Mouse (Mus musculus) ES-E14 (cell line): Measurements from ENCODE around the gene Ncor1.

ENCODE experiments used
- CHD2 ChIP-seq: IDR thresholded peaks from 2 replicates; pipeline ENCODE4 v1.6.1; 2014; ENCODE audit warnings: mild to moderate bottlenecking, low read depth, low read length, inconsistent platforms
- MAFK ChIP-seq: IDR thresholded peaks from 2 replicates; pipeline ENCODE4 v1.6.1; 2014; ENCODE audit warnings: mild to moderate bottlenecking, low read depth, low read length, inconsistent platforms; ENCODE audit not compliant: insufficient read depth
- ZNF384 ChIP-seq: IDR thresholded peaks from 2 replicates; pipeline ENCODE4 v1.6.1; 2012; ENCODE audit warnings: low read depth, low read length, inconsistent platforms

GRCm38 (mm10) chr11:62268381-62268780, 190.0 kb downstream of the Ncor1 start:
- TF ChIP-seq CHD2: no peak
- no peak for TF ChIP-seq MAFK
- no peak for TF ChIP-seq ZNF384
